In genomic region chr2:35582341-35582941, GRCm38 (mm10) we compare ENCODE assay signal across 8 mouse cellular contexts. TPM values are rescaled to one million over a fixed set of nuclear protein-coding genes. Genes with fewer than 3 reads are reported as not detected.
DNase-seq lines count a peak whose midpoint lies in the region; ATAC-seq and TF ChIP-seq lines count a peak whose summit lies in the region.

No protein-coding gene starts in this region.

- peak; percentile 57 for ATAC-seq in embryonic facial prominence, embryonic 11.5 days (replicated peaks; ENCODE audit: insufficient number of reproducible peaks, low FRiP score, low TSS enrichment, low read depth)
- ATAC-seq in neural tube, embryonic 12.5 days (ENCODE audit: low FRiP score, low read depth): peak; percentile 30; the same call in 1 of the 2 replicates

- no peaks in the 10 kb centered on the region for H3K36me3 ChIP-seq in embryonic facial prominence, embryonic 11.5 days (replicated peaks; ENCODE audit: control insufficient read depth, insufficient read depth, low read depth, low read length)
- H3K36me3 ChIP-seq in liver, adult 2 months (ENCODE audit: control insufficient read depth, insufficient read depth, low read length): no peaks in the 10 kb centered on the region
- H3K36me3 ChIP-seq in neural tube, embryonic 12.5 days: no peaks in the 10 kb centered on the region

- peaks cover 10% of the 10 kb centered on the region; the same call in 1 of the 2 replicates for H3K4me1 ChIP-seq in embryonic facial prominence, embryonic 11.5 days (ENCODE audit: control insufficient read depth, insufficient read depth, low read length)
- peaks cover 4% of the 10 kb centered on the region for H3K4me1 ChIP-seq in liver, adult 2 months (ENCODE audit: control insufficient read depth, insufficient read depth, low read length)
- H3K4me1 ChIP-seq in neural tube, embryonic 12.5 days: peaks cover 29% of the 10 kb centered on the region

- no peaks in the 10 kb centered on the region for H3K79me2 ChIP-seq in liver, adult 2 months (ENCODE audit: control insufficient read depth, insufficient read depth, low read length)

- H3K9ac ChIP-seq in embryonic facial prominence, embryonic 11.5 days (replicated peaks; ENCODE audit: low read length): peak overlapping the region; percentile 60
- peak overlapping the region; percentile 47 for H3K9ac ChIP-seq in liver, adult 2 months (ENCODE audit: low read depth, low read length)
- H3K9ac ChIP-seq in neural tube, embryonic 12.5 days: peak overlapping the region; percentile 61

- H3K4me2 ChIP-seq in embryonic facial prominence, embryonic 11.5 days (ENCODE audit: low read depth, low read length): peak overlapping the region; percentile 97
- peak overlapping the region; percentile 99 for H3K4me2 ChIP-seq in neural tube, embryonic 12.5 days (replicated peaks)

- TF ChIP-seq POLR2A in liver, adult 2 months (IDR thresholded peaks at IDR 0.05; ENCODE audit: extremely low read depth, insufficient read depth, low read length): no peak

- H3K27ac ChIP-seq in embryonic facial prominence, embryonic 11.5 days (replicated peaks; ENCODE audit: low read depth, low read length): no peak overlapping the region; the same call in 1 of the 2 replicates
- H3K27ac ChIP-seq in liver, adult 2 months (replicated peaks; ENCODE audit: insufficient read depth, low read depth, low read length): no peak overlapping the region
- no peak overlapping the region for H3K27ac ChIP-seq in neural tube, embryonic 12.5 days

- H3K27me3 ChIP-seq in embryonic facial prominence, embryonic 11.5 days (ENCODE audit: control insufficient read depth, insufficient read depth, low read length): peaks cover 24% of the 10 kb centered on the region
- peaks cover 5% of the 10 kb centered on the region for H3K27me3 ChIP-seq in liver, adult 2 months (ENCODE audit: control insufficient read depth, insufficient read depth, low read length)
- H3K27me3 ChIP-seq in neural tube, embryonic 12.5 days (replicated peaks): peaks cover 52% of the 10 kb centered on the region

- under 1% methylated on average over 44 of the region's 46 CpGs for WGBS in embryonic facial prominence, embryonic 11.5 days
- WGBS in liver, adult 2 months: 3% methylated on average over 46 of the region's 46 CpGs
- 2% methylated on average over 45 of the region's 46 CpGs for WGBS in neural tube, embryonic 12.5 days

- no peak for TF ChIP-seq CTCF in liver, adult 2 months (IDR thresholded peaks at IDR 0.05; ENCODE audit: low read depth, low read length)

- peak; percentile 51 for DNase-seq in layer of hippocampus, adult 11-12 months (ENCODE audit: low spot score)
- no peak for DNase-seq in layer of hippocampus, adult 9-10 months (ENCODE audit: low spot score)
- DNase-seq in embryonic facial prominence, embryonic 11.5 days (ENCODE audit: low spot score): peak; percentile 37
- DNase-seq in heart, adult 9 months (ENCODE audit: low spot score in 2 of 2): peak; percentile 72 to 75
- peak; percentile 90 to 93 for DNase-seq in kidney, adult 8-10 months
- DNase-seq in liver, adult 2 months (ENCODE audit: extremely low read depth, low read depth, low spot score): peak; percentile 15
- DNase-seq in urinary bladder, postnatal 25 days (ENCODE audit: low spot score): peak; percentile 68

- H3K4me3 ChIP-seq in embryonic facial prominence, embryonic 11.5 days (ENCODE audit: low read depth, low read length): peak overlapping the region; percentile 55
- H3K4me3 ChIP-seq in liver, adult 2 months (ENCODE audit: insufficient read depth, low read depth, low read length): peak overlapping the region; percentile 61
- peak overlapping the region; percentile 53 for H3K4me3 ChIP-seq in neural tube, embryonic 12.5 days

- no peaks in the 10 kb centered on the region for H3K9me3 ChIP-seq in embryonic facial prominence, embryonic 11.5 days (replicated peaks; ENCODE audit: control insufficient read depth, low read length)
- H3K9me3 ChIP-seq in neural tube, embryonic 12.5 days: no peaks in the 10 kb centered on the region

RNA-seq across cellular contexts. Expression of gene Dab2ip, which starts 24.4 kb away (rescaled TPM):
- 47.8 and 49.5 TPM in 2 replicates for polyA plus RNA-seq in embryonic facial prominence, embryonic 11.5 days (2014; fragmentation: Nextera tagmentation; extraction: Ambion mirVana)
- total RNA-seq in liver, adult 2 months (2014; rRNA removed): 4.1 and 5.4 TPM in 2 replicates
- 8.4 and 8.6 TPM in 2 replicates for polyA plus RNA-seq in liver, adult 2 months (2012; rRNA removed)
- 65.7 and 77.7 TPM in 2 replicates for polyA plus RNA-seq in neural tube, embryonic 12.5 days (2016; fragmentation: Nextera tagmentation; extraction: Ambion mirVana)
